Mouse (Mus musculus) limb, embryonic 14.5 days (tissue): ENCODE data around the gene Dbp. TPM values are rescaled to one million over a fixed set of nuclear protein-coding genes. Genes with fewer than 3 reads are reported as not detected.
A peak's percentile ranks its signal among the peaks of the same experiment; 100 is the strongest.

Experiments
- ATAC-seq: fragments of 200-750 bp; cut with Nextera tagmentation; 2 replicates; pipeline ENCODE4 v1.8.0; 2017; ENCODE audit warnings: low read depth, moderate number of reproducible peaks, moderate TSS enrichment; ENCODE audit not compliant: low FRiP score
- DNase-seq: peaks from one replicate; pipeline ENCODE4 v3.0.0-alpha.2; 2015; ENCODE audit warnings: low spot score
- H3K27ac ChIP-seq: fragments of 300-500 bp; sonication (generic); replicated peaks from 2 replicates; pipeline ENCODE4 v1.5.1; 2014; ENCODE audit warnings: low read depth, mild to moderate bottlenecking, low read length, moderate library complexity, mixed read lengths
- H3K27me3 ChIP-seq: fragments of 300-500 bp; sonication (generic); 2 replicates; pipeline ENCODE4 v1.6.1; 2014; ENCODE audit warnings: low read length, mixed read lengths; ENCODE audit not compliant: control insufficient read depth, insufficient read depth
- H3K36me3 ChIP-seq: fragments of 300-500 bp; sonication (generic); 2 replicates; pipeline ENCODE4 v1.6.1; 2014; ENCODE audit warnings: mild to moderate bottlenecking, low read length, moderate library complexity, mixed read lengths; ENCODE audit not compliant: control insufficient read depth, insufficient read depth
- H3K4me1 ChIP-seq: fragments of 300-500 bp; sonication (generic); 2 replicates; pipeline ENCODE4 v1.6.1; 2014; ENCODE audit warnings: antibody characterized with exemption, low read length, mixed read lengths; ENCODE audit not compliant: control insufficient read depth, insufficient read depth
- H3K4me2 ChIP-seq: fragments of 300-500 bp; sonication (generic); replicated peaks from 2 replicates; pipeline ENCODE4 v1.6.1; 2014; ENCODE audit warnings: low read depth, mild to moderate bottlenecking, low read length, moderate library complexity; ENCODE audit not compliant: severe bottlenecking
- H3K4me3 ChIP-seq: fragments of 300-500 bp; sonication (generic); replicated peaks from 2 replicates; pipeline ENCODE4 v1.5.1; 2014; ENCODE audit warnings: low read length
- H3K9ac ChIP-seq: fragments of 300-500 bp; sonication (generic); 2 replicates; pipeline ENCODE4 v1.6.1; 2014; ENCODE audit warnings: mild to moderate bottlenecking, low read depth, low read length, moderate library complexity; ENCODE audit not compliant: severe bottlenecking
- H3K9me3 ChIP-seq: fragments of 300-500 bp; sonication (generic); 2 replicates; pipeline ENCODE4 v1.6.1; 2016; ENCODE audit warnings: low read length; ENCODE audit not compliant: control insufficient read depth
- POLR2A ChIP-seq: fragments of 200-500 bp; IDR thresholded peaks from 2 replicates; pipeline ENCODE4 v1.8.0; 2012; ENCODE audit warnings: inconsistent platforms, mild to moderate bottlenecking, moderate library complexity, borderline replicate concordance; ENCODE audit not compliant: insufficient read depth, insufficient read length; ENCODE audit errors: extremely low read depth
- WGBS: fragments of 180-500 bp; shearing (Covaris S2); extraction: QIAGEN DNeasy Blood & Tissue Kit; methylation state at CpG from one replicate; pipeline ENCODE4 v1.1.7; 2014; 5-methylcytosine and 5-hydroxymethylcytosine counted together
- polyA plus RNA-seq, 2 experiments: library from polyadenylated mRNA; depleted of rRNA in 1 of 2; stranded (reverse) in 1 of 2; unstranded in 1 of 2; fragments of >200 nt; fragmentation: Nextera tagmentation in 1 of 2; extraction: Ambion mirVana in 1 of 2; gene quantifications; 2 replicates each; pipeline versions ENCODE4 v1.2.1 to v1.2.3; 2012 to 2014

Dbp gene
- polyA plus RNA-seq, 2 experiments: 7.0 to 15.1 TPM

- ATAC-seq: peak; percentile 51
- no peak for TF ChIP-seq POLR2A
These were observed 9.8 kb upstream of the Dbp start for GRCm38 (mm10) chr7:45695098-45695497.

GRCm38 (mm10) chr7:45697894-45698293 lies 7.0 kb upstream of the Dbp start:
- no peak overlapping the region for H3K9ac ChIP-seq
- no peak overlapping the region for H3K4me3 ChIP-seq
- DNase-seq (no peak), ATAC-seq (no peak)
- H3K9me3 ChIP-seq: no peaks in the 10 kb centered on the region
- 85% methylated on average over 5 of the region's 7 CpGs for WGBS
- peaks cover 15% of the 10 kb centered on the region for H3K4me1 ChIP-seq
- TF ChIP-seq POLR2A: no peak
- no peaks in the 10 kb centered on the region for H3K36me3 ChIP-seq
- no peak overlapping the region for H3K27ac ChIP-seq
- peaks cover 17% of the 10 kb centered on the region; the same call in 1 of the 2 replicates for H3K27me3 ChIP-seq
- no peak overlapping the region for H3K4me2 ChIP-seq

More at GRCm38 (mm10) chr7:45695098-45695497, 9.8 kb upstream of the Dbp start:
- Histone ChIP-seq H3K4me3 (no peak overlapping the region), H3K9me3 (no peaks in the 10 kb centered on the region), H3K27ac (peak overlapping the region; percentile 52; the same call in 1 of the 2 replicates), H3K27me3 (peaks cover 12% of the 10 kb centered on the region; the same call in 1 of the 2 replicates), H3K36me3 (no peaks in the 10 kb centered on the region), H3K4me1 (peaks cover 4% of the 10 kb centered on the region; the same call in 1 of the 2 replicates), H3K9ac (no peak overlapping the region), H3K4me2 (no peak overlapping the region)
- no peak for DNase-seq
- WGBS: 2% methylated on average over 6 of the region's 6 CpGs

- Histone ChIP-seq H3K9me3 (no peaks in the 10 kb centered on the region), H3K27me3 (peaks cover 17% of the 10 kb centered on the region; the same call in 1 of the 2 replicates), H3K4me2 (peak within 1 kb of the TSS; percentile 93), H3K27ac (no peak within 1 kb of the TSS), H3K36me3 (no peaks in the 10 kb centered on the region), H3K4me1 (peaks cover 24% of the 10 kb centered on the region), H3K9ac (peak within 1 kb of the TSS; percentile 59), H3K4me3 (peak within 1 kb of the TSS; percentile 46)
- ATAC-seq: no peak
- under 1% methylated on average over 31 of the region's 36 CpGs for WGBS
- no peak for DNase-seq
- no peak for TF ChIP-seq POLR2A
These were observed 5.3 kb upstream of the Dbp start, which contains the start of gene Car11 for GRCm38 (mm10) chr7:45699523-45700141. Gene Car11 (plus strand): TSS chr7:45699843.

GRCm38 (mm10) chr7:45700301-45701015 lies 4.4 kb upstream of the Dbp start:
- H3K27me3 ChIP-seq: peaks cover 17% of the 10 kb centered on the region; the same call in 1 of the 2 replicates
- WGBS: under 1% methylated on average over 16 of the region's 20 CpGs
- peak overlapping the region; percentile 59 for H3K9ac ChIP-seq
- TF ChIP-seq POLR2A: no peak
- peaks cover 24% of the 10 kb centered on the region for H3K4me1 ChIP-seq
- ATAC-seq (0 out of 2 replicates have a peak, but pooled peaks have one; percentile 12), DNase-seq (peak; percentile 95)
- H3K4me2 ChIP-seq: peak overlapping the region; percentile 93
- H3K27ac ChIP-seq: no peak overlapping the region
- peak overlapping the region; percentile 46 for H3K4me3 ChIP-seq
- no peaks in the 10 kb centered on the region for H3K36me3 ChIP-seq
- H3K9me3 ChIP-seq: no peaks in the 10 kb centered on the region

GRCm38 (mm10) chr7:45701072-45701471 lies 3.8 kb upstream of the Dbp start:
- TF ChIP-seq POLR2A: no peak
- peaks cover 17% of the 10 kb centered on the region; the same call in 1 of the 2 replicates for H3K27me3 ChIP-seq
- peak overlapping the region; percentile 67 for H3K27ac ChIP-seq
- ATAC-seq (no peak), DNase-seq (no peak)
- peak overlapping the region; percentile 45 for H3K9ac ChIP-seq
- H3K4me3 ChIP-seq: peak overlapping the region; percentile 46
- H3K36me3 ChIP-seq: no peaks in the 10 kb centered on the region
- H3K4me1 ChIP-seq: peaks cover 27% of the 10 kb centered on the region
- WGBS: 34% methylated on average over 11 of the region's 11 CpGs
- no peaks in the 10 kb centered on the region for H3K9me3 ChIP-seq
- peak overlapping the region; percentile 93 for H3K4me2 ChIP-seq
